Mouse (Mus musculus): ENCODE measurements at regions not wholly inside any gene's neighbourhood (a gene's known extent, or its start where the extent isn't known, plus 50 kb on each side); places are given as distances from the start of the nearest gene placed in this dataset.

DNA sequence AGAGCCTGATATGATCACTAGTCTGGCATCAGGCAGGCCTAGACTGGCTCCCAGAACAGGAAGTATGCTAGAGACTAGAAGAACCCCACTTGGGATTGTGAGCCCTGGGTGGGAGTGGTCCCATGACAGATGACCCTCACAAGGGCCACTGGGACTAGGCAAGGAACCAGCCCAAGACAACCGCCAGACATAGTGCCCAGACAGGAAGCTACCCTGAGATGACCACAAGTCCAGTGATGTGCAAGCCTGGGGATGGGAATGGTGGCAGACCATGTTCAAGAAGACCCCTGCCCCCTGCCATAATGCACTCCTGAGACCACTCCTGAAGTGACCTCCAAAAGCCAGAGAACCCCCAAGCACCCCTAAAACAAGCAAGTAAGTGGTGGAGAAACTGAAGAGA lies 304.9 kb downstream of the Epm2a start:
- H3K27ac ChIP-seq (replicated peaks; ENCODE audit: insufficient read depth, low read depth, low read length): no peak overlapping the region
- WGBS: 83% methylated on average over 1 of the region's 1 CpGs
- DNase-seq (ENCODE audit: extremely low read depth, low read depth, low spot score): no peak
- no peaks in the 10 kb centered on the region for H3K36me3 ChIP-seq (ENCODE audit: control insufficient read depth, insufficient read depth, low read length)
- no peak overlapping the region for H3K4me3 ChIP-seq (ENCODE audit: insufficient read depth, low read depth, low read length)
- TF ChIP-seq POLR2A (IDR thresholded peaks at IDR 0.05; ENCODE audit: extremely low read depth, insufficient read depth, low read length) (no peak), CTCF (IDR thresholded peaks at IDR 0.05; ENCODE audit: low read depth, low read length) (no peak)
- H3K9ac ChIP-seq (ENCODE audit: low read depth, low read length): no peak overlapping the region
- H3K79me2 ChIP-seq (ENCODE audit: control insufficient read depth, insufficient read depth, low read length): no peaks in the 10 kb centered on the region
- H3K4me1 ChIP-seq (ENCODE audit: control insufficient read depth, insufficient read depth, low read length): no peaks in the 10 kb centered on the region
- H3K27me3 ChIP-seq (ENCODE audit: control insufficient read depth, insufficient read depth, low read length): no peaks in the 10 kb centered on the region

DNA sequence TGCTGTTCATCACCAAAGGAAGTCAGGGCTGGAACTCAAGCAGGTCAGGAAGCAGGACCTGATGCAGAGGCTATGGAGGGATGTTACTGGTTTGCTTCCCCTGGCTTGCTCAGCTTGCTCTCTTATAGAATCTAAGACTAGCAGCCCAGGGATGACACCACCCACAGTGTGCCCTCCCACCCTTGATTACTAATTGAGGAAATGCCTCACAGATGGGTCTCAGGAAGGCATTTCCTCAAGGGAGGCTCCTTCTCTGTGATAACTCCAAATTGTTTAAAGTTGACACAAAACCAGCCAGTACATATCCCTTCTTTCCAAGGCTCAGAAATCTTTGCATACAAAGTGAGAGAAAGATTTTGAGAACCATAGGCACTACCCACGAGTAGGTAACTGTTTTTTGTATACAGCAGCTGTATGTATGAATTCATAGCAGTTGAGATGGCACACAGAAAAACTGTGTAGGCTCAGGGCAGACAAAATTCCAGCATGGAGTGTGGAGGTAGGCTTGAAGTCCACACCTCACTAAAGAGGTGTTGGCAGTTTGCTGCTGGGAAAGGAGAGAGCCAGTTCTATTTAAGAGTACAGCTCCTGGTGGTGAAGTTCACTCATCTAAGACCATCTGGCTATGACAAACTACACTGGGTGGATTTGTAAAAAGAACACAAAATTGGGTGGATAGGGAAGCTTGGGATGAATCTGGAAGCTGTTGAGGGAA lies 317.0 kb downstream of the Epm2a start:
- H3K4me1 ChIP-seq (ENCODE audit: control insufficient read depth, insufficient read depth, low read length): no peaks in the 10 kb centered on the region
- no peaks in the 10 kb centered on the region for H3K36me3 ChIP-seq (ENCODE audit: control insufficient read depth, insufficient read depth, low read length)
- no peak overlapping the region for H3K27ac ChIP-seq (replicated peaks; ENCODE audit: insufficient read depth, low read depth, low read length)
- H3K9ac ChIP-seq (ENCODE audit: low read depth, low read length): no peak overlapping the region
- DNase-seq (ENCODE audit: extremely low read depth, low read depth, low spot score): no peak
- H3K4me3 ChIP-seq (ENCODE audit: insufficient read depth, low read depth, low read length): no peak overlapping the region
- H3K79me2 ChIP-seq (ENCODE audit: control insufficient read depth, insufficient read depth, low read length): no peaks in the 10 kb centered on the region
- no peak for TF ChIP-seq CTCF (IDR thresholded peaks at IDR 0.05; ENCODE audit: low read depth, low read length)
- WGBS: 6% methylated on average over 1 of the region's 1 CpGs
- H3K27me3 ChIP-seq (ENCODE audit: control insufficient read depth, insufficient read depth, low read length): no peaks in the 10 kb centered on the region

DNA sequence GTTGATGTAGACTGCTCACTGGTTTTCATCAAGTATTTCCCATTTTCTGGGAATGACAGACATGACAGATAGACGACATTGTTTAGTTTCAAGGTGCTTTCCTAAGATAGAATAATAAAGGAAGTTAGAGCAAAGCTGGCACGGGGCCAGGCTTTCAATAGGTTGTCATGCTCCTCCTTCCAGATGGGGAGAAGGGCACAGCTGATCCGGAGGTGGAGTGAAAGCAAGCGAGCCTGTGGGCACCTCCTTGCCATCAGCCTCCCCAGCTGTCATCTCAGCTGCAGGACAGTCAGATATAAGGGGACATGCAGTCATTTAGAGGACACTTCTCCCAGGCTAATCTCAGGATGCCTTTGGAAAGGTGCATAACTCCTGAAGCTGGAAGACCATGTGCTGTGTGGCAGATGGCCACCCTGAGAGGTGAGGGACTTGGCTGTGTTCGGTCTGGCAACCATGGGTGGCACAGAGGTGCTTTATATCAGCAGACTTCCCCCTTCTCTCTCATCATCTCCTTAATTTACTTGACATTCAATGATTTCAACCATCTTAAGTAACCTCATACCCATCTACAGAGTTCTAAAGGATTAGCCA lies 318.6 kb downstream of the Epm2a start:
- H3K4me1 ChIP-seq (ENCODE audit: control insufficient read depth, insufficient read depth, low read length): no peaks in the 10 kb centered on the region
- WGBS: 58% methylated on average over 5 of the region's 5 CpGs
- H3K79me2 ChIP-seq (ENCODE audit: control insufficient read depth, insufficient read depth, low read length): no peaks in the 10 kb centered on the region
- H3K36me3 ChIP-seq (ENCODE audit: control insufficient read depth, insufficient read depth, low read length): no peaks in the 10 kb centered on the region
- H3K27ac ChIP-seq (replicated peaks; ENCODE audit: insufficient read depth, low read depth, low read length): no peak overlapping the region
- no peak for DNase-seq (ENCODE audit: extremely low read depth, low read depth, low spot score)
- H3K9ac ChIP-seq (ENCODE audit: low read depth, low read length): no peak overlapping the region
- H3K27me3 ChIP-seq (ENCODE audit: control insufficient read depth, insufficient read depth, low read length): no peaks in the 10 kb centered on the region
- H3K4me3 ChIP-seq (ENCODE audit: insufficient read depth, low read depth, low read length): no peak overlapping the region
- TF ChIP-seq POLR2A (IDR thresholded peaks at IDR 0.05; ENCODE audit: extremely low read depth, insufficient read depth, low read length): no peak
- no peak for TF ChIP-seq CTCF (IDR thresholded peaks at IDR 0.05; ENCODE audit: low read depth, low read length)

DNA sequence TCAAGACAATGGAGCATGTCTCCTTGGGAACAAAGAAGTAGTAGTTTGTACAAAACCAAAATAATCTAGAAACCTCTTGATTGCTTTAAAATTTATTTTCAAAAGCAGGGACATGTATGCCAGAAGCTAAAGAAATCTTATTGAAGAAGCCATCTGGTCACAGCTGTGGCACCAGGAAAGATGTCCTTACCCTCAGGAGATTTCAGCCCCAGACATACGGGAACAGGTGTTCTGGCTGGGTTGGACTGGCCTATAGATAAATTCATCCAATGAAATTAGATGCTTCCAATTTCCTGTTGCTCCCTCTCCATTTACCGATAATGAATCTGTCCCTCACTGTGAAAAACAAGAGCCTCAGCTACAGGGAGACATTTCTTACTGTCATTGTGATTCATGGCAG lies 366.5 kb downstream of the Epm2a start:
- Histone ChIP-seq H3K9ac (ENCODE audit: low read depth, low read length) (no peak overlapping the region), H3K36me3 (ENCODE audit: control insufficient read depth, insufficient read depth, low read length) (no peaks in the 10 kb centered on the region), H3K79me2 (ENCODE audit: control insufficient read depth, insufficient read depth, low read length) (no peaks in the 10 kb centered on the region), H3K27ac (replicated peaks; ENCODE audit: insufficient read depth, low read depth, low read length) (no peak overlapping the region), H3K27me3 (ENCODE audit: control insufficient read depth, insufficient read depth, low read length) (no peaks in the 10 kb centered on the region), H3K4me3 (ENCODE audit: insufficient read depth, low read depth, low read length) (no peak overlapping the region), H3K4me1 (ENCODE audit: control insufficient read depth, insufficient read depth, low read length) (no peaks in the 10 kb centered on the region)
- WGBS: 70% methylated on average over 2 of the region's 2 CpGs
- TF ChIP-seq POLR2A (IDR thresholded peaks at IDR 0.05; ENCODE audit: extremely low read depth, insufficient read depth, low read length): no peak
- TF ChIP-seq CTCF (IDR thresholded peaks at IDR 0.05; ENCODE audit: low read depth, low read length): no peak
- no peak for DNase-seq (ENCODE audit: extremely low read depth, low read depth, low spot score)

DNA sequence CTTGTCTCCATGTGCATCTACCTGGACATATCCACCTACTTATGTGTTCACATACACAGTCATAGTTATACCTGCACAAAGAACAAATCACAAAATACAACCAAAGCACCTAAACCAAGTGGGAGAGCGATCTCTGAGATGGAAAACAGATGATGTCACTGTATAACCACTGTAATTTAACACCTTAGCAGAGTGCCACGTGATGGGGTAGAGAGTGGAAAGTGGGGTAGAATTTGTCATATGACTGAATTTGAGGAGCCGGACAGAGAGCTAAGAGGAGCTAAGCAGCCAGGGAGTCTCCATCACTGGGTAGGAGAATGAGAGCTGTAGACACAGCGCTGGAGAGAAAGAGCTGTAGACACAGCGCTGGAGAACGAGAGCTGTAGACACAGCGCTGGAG lies 381.6 kb downstream of the Epm2a start:
- 81% methylated on average over 7 of the region's 7 CpGs for WGBS
- H3K27ac ChIP-seq (replicated peaks; ENCODE audit: insufficient read depth, low read depth, low read length): no peak overlapping the region
- H3K9ac ChIP-seq (ENCODE audit: low read depth, low read length): no peak overlapping the region
- no peak for DNase-seq (ENCODE audit: extremely low read depth, low read depth, low spot score)
- TF ChIP-seq CTCF (IDR thresholded peaks at IDR 0.05; ENCODE audit: low read depth, low read length) (no peak), POLR2A (IDR thresholded peaks at IDR 0.05; ENCODE audit: extremely low read depth, insufficient read depth, low read length) (no peak)
- no peaks in the 10 kb centered on the region for H3K4me1 ChIP-seq (ENCODE audit: control insufficient read depth, insufficient read depth, low read length)
- H3K36me3 ChIP-seq (ENCODE audit: control insufficient read depth, insufficient read depth, low read length): no peaks in the 10 kb centered on the region
- H3K4me3 ChIP-seq (ENCODE audit: insufficient read depth, low read depth, low read length): no peak overlapping the region
- no peaks in the 10 kb centered on the region for H3K27me3 ChIP-seq (ENCODE audit: control insufficient read depth, insufficient read depth, low read length)
- no peaks in the 10 kb centered on the region for H3K79me2 ChIP-seq (ENCODE audit: control insufficient read depth, insufficient read depth, low read length)

DNA sequence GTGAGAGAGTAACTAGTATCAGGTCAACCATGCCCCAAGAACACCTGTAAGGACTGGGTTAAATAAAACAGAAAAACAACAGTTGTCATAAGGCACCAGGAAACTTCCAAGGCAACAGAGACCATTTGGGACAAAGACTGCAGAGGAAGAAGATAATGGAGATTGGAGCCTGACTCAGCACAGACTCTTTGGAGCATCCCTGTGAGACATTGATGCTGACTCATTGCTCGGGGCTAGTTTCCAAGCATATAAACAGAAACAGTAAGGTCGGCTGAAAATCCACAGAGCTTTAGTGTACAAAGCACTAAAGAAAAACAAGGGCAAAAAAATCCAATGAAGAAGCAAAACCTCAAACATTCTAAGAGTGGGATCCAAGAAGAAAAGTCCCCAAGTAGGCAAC lies 386.3 kb downstream of the Epm2a start:
- TF ChIP-seq POLR2A (IDR thresholded peaks at IDR 0.05; ENCODE audit: extremely low read depth, insufficient read depth, low read length) (no peak), CTCF (IDR thresholded peaks at IDR 0.05; ENCODE audit: low read depth, low read length) (no peak)
- no peaks in the 10 kb centered on the region for H3K36me3 ChIP-seq (ENCODE audit: control insufficient read depth, insufficient read depth, low read length)

More for the DNA sequence above, 386.3 kb downstream of the Epm2a start:
- H3K79me2 ChIP-seq (ENCODE audit: control insufficient read depth, insufficient read depth, low read length): no peaks in the 10 kb centered on the region
- no peak overlapping the region for H3K9ac ChIP-seq (ENCODE audit: low read depth, low read length)
- H3K4me3 ChIP-seq (ENCODE audit: insufficient read depth, low read depth, low read length): no peak overlapping the region
- no peak overlapping the region for H3K27ac ChIP-seq (replicated peaks; ENCODE audit: insufficient read depth, low read depth, low read length)
- H3K4me1 ChIP-seq (ENCODE audit: control insufficient read depth, insufficient read depth, low read length): no peaks in the 10 kb centered on the region
- WGBS: 64% methylated on average over 2 of the region's 2 CpGs
- H3K27me3 ChIP-seq (ENCODE audit: control insufficient read depth, insufficient read depth, low read length): no peaks in the 10 kb centered on the region
- DNase-seq (ENCODE audit: extremely low read depth, low read depth, low spot score): no peak
